Mouse (Mus musculus) layer of hippocampus, postnatal 25 days (tissue): ENCODE results near the gene F13b. TPM values are rescaled to one million over a fixed set of nuclear protein-coding genes. Genes with fewer than 3 reads are reported as not detected.

Experiments used
- DNase-seq, 2 experiments: peaks; one replicate each; pipeline ENCODE4 v3.0.0; 2022; ENCODE audit warnings: mixed read lengths in 2 of 2, low spot score in 1 of 2; ENCODE audit errors: extremely low spot score in 1 of 2
- total RNA-seq, 2 experiments: library from RNA; stranded (reverse); gene quantifications; 2 replicates each; pipeline ENCODE4 v1.2.3; 2021

The F13b gene
- not detected for total RNA-seq

DNA sequence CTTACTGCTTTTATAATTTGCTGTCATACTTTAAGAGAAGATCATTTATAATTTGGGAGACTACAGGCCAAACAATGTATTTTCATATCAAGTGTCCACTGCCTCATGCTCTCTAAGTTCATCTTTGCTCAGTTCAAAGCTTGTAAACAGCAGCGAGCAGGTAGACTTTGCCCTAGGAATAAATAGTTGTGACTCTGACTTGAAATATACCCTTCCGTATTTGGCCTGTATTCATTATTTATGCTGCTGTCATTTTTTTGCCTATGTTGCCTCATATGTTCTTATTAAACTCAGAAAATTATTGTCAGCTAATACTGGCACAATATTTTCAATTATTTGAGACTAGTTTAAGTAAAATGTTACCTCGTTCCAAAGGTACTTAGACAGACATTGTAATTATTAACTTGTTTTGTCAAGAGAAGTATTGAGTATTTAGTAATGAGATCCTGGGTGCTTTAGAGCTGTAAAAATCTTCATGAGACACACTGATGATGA lies at the start of gene F13b:
TSS of gene F13b (plus strand) at position 445 of the 495 bp plus-strand sequence.
- DNase-seq, result no peak

DNA sequence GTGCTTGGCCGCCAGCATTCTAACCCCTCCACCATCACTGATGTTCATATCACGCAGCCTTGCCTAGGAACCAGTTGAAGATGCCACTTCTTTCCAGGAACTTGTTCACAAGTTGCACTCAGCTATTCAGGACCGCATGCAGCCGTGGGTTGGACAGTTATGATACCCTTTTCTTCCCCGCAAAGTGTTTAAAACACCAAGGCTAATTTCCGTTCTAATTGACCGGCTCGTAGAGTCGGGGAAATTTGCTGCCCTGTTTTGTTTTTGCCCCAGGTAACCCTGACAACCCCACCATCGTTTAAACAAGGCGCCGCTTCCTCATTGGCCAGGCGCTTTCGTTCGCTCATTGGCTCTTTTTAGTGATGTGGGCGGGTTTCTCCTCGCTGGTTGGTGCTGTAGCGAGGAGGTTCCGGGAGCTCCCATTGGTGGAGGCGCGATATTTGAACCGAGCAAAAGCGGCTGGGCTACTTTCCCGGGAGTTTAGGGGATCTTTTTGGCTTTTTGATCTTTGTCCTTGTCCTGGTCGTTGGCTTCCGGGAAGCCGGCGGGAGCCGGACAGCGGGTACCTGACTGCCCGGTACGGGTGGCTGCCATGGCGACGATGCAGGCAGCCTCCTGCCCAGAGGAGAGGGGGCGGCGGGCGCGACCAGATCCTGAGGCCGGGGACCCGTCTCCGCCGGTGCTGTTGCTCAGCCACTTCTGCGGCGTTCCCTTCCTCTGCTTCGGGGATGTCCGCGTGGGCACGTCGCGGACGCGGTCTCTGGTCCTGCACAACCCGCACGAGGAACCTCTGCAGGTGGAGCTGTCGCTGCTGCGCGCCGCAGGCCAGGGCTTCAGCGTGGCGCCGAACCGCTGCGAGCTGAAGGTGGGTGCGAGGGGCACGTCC lies 46.9 kb upstream of the F13b start, which contains the start of gene Aspm:
TSS of gene Aspm (plus strand) at position 433 of the 886 bp plus-strand sequence.
- peak; percentile 61 to 70 for DNase-seq

DNA sequence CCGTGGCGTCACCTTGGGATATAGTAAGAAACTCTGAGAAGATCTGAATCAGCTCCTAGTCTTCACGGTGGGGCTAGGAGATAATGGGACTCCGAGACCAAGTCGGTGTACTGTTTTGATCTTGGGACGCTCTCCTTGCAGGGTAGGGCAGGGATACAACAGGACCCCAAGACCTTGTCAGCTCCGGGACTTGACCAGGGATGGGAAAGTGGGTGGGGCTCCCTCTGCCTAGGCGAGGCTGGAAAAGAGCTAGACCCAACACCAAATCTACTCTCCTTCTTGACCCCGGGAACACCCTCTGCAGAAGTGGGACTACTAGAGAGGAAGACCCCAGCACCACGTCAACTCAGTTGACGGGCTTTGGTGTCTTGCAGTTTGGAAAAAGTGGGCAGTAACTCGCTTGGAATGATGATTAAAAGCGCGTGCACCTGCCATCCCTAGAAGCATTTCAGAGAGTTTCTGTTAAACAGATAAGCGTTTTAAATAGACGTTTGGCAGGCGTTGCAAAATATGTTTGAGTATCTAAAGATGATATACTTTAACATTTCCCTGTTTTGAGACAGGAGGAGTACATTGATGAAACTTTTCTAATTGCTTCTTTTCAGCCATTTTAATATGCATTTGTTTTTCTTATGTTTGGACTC lies 46.2 kb upstream of the F13b start:
- DNase-seq, result no peak

DNA sequence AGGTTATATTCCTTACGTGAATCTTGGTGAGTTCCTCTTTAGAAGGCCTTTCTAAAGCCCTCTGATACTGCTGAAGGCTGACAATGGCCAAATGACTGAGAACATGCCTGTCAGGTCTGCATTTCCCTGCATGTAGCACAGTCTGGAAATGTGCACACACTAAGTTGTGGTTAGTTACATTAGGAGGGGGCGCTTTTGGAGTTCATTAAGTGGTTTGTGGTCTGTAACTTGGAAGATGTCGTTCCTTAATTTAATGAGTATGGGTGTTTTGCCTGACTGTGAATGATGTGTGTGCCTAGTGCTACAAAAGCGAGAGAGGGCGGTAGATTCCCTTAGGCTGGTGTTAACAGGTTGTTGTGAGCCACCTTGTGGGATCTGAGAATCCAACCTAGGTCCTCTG lies 40.7 kb upstream of the F13b start:
- DNase-seq, result no peak

DNA sequence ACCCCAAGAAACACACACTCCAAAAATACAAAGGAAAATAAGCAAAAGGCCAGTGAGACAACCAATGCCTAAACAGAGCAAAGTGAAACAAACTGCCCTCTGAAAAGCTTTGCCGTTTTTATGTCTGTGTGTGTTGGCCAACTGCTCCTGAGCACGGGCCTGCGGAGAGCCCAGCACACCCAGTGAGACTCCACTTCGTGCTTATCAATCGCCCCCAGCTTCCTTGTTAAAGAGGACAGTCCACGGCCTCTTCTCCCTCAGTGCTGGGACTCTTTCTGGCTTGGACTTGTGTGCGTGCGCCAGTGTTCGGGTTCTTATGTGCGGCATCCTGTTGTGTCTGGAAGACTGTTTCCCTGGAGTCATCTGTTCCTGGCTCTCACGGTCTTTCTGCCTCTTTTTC lies 35.6 kb upstream of the F13b start:
- DNase-seq, result no peak

DNA sequence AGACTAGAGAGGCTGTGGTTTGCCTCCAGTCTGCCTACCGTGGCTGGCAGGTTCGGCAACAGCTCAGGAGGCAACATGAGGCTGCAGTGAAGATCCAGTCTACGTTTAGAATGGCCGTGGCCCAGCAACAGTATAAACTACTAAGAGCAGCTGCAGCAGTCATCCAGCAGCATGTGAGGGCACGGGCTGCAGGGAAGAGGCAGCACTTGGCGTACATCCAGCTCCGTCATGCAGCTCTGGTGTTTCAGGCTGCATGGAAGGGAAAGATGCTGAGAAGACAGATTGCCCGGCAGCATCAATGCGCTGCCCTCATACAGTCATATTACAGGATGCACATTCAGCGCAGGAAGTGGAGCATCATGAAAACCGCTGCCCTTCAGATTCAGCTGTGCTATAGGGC lies 22.6 kb upstream of the F13b start:
- DNase-seq, result peak in 1 of 2 experiments; percentile 24

DNA sequence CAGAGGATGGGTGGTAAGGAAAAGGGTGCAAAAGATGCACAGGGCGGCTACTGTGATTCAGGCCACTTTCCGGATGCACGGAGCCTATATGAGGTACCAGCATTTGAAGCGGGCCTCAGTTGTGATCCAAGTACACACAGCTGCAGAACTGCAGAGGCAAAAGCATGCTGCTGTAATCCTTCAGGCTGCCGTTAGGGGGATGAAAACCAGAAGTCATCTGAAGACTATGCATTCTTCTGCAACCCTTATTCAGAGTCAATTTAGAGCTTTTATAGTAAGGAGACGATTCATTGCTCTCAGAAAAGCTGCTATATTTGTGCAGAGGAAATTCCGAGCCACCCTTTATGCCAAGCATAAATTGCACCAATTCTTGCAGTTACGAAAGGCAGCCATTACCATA lies 21.3 kb upstream of the F13b start:
- DNase-seq, result no peak

DNA sequence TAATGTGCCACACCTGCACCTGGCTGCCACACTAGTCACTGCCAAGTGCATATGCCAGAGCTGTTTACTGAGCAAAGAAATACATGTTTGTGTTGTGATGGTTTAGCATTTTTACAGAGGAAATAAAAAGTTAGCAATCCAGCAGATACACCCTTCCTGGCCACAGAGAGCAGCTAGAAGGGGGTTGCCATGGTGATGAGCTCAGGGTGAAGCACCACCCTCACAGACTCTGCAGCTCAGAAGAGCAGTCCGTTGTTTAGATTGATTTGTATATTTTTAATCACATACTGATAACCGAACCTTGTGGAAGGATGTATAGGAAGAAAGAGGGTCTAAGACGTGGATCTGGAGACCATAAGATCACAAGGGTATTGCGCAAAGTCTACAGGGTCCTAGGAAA lies 20.4 kb upstream of the F13b start:
- no peak for DNase-seq

DNA sequence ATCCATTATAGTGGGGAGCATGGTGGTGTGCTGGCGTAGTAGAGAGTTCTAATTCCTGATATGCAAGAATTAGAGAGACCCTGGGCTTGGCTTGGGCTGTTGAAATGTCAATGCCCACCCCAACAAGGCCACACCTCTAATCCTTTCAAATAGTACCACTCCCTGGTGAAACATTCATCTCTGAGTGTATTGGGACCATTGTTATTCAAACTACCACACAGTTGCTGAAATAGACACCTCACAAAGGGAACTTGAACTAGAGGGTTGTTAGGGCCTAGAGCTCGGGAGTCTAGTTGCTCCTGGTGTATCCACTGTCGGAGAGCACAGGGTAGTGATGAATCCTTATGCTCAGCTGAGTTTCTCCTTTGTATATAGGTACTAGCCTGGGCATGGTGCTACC lies 6.9 kb upstream of the F13b start:
- DNase-seq, result no peak

DNA sequence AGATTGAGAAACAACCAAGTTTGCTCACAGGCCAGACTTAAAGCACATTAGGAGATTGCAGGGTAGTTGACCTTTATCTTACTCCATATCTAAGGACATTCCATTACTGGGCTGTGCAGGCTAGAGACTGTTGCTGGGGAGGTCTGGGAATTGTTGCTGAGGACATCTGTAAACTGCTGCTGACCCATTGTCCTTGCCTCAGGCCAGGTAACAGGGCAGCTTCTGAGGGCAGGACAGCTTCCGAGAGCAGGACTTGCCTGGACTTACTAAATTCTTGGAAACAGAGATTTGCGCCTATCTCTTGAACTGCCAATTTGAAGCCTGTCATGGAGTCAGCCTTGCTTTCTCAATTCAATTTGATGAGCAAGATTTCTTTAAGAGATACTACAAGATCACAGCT lies 6.1 kb upstream of the F13b start:
- no peak for DNase-seq

DNA sequence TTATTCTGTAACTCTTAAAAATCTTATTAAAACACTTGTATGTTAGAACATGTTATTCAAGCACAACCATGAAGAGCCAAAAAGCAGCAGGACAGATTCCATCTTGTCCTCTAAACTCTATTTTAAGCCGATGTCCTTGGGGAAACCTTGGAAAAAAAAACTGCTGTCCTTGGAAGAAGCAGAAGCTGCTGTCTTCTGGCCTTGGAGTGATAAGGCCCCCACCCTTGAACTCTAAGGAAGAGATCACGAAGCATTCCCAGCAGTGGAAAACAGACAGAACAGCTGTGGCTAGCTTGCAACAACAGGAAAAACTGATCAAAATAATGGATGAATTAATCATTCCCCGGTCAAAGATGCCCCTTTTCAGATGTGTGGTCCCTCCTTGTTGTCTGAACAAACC lies 5.3 kb upstream of the F13b start:
- DNase-seq, result no peak

DNA sequence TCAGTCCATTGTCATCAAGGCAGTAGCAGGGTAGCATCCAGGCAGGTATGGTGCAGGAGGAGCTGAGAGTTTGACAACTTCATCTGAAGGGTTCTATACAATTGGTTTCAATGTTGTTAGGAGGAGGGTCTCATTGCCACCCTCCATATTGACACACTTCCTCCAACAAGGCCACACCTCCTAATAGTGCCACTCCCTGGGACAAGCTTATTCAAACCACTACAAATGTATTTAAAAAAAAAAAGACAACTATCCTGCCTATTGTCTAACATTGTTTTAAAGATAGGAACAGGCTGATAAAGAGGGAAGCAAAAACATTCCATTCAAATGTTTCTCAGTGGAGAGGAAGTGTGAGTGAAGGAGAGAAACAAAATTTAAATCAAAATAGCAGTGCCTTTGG lies 1.8 kb upstream of the F13b start:
- no peak for DNase-seq

DNA sequence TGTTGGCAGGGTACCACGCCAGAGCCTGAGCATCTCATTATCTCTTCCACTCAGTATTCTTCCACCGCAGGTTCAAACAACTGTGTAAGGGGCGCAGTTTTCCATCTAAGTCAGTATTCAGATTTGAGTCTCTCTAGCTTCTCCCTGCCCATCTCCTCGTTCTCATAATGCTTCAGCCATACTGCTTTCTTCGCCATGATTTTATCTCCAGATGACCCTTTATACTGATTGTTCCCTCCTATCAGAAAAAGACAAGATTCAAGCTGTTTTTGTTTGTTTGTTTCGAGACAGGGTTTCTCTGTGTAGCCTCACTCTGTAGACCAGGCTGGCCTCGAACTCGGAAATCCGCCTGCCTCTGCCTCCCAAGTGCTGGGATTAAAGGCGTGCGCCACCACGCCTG lies 13.1 kb downstream of the F13b start:
- no peak for DNase-seq

DNA sequence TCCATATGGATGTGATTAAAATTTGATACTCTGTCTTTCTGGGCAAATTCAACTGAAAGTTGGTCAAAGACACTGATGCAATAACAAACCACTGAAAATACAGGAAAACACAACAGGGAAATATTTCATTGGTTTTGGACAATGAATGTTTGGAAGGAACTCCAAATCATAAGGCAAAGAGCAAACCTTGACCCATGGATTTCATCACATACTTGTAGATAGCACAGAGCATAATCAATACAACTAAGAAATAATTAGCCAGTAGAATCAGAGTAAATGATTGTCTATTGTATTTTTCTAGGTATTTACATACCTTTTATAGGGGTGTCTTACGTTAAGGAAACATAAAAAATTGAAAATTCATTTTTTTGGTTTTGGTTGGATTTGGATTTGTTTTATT lies 47.0 kb downstream of the F13b start:
- no peak for DNase-seq

DNA sequence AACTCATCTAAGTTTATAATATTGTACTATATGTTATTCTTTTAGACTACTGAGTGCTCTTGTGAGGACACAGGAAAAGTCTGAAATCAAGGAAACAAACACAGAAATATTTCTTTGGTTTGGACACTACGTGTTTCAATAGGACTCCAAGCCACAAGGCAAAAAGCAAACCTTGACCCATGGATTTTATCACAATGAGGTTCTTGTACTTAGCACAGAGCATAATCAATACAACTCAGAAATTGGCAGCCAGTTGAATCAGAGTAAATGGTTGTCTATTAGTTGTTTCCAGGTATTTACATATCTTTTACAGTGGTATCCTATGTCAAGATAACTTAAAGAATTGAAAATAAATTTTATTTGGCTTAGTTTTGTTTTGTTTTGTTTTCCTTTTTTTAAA lies 49.8 kb downstream of the F13b start:
- DNase-seq, result no peak

DNA sequence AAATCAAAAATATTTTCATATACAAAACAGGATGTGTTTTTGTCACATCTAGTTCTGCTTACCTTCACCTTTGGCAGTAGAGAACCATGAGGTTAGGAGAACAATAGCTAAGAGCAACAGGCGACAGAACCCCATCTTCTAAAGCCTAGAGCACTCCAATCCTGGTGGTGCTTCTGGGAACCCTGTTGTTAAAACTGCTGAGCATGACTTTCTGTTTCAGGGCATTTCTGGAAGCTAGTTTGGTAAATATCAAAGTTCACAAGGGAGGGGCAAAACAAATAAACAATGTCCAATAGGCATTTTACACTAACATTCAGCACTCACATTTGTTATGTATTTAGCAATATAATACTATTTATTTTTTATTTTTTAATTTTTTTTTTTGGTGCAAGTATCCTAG lies 58.5 kb downstream of the F13b start, which contains the start of gene Cfhr1:
TSS of gene Cfhr1 (minus strand) at position 249 of the 400 bp plus-strand sequence.
- no peak for DNase-seq

Other genes starting within 250 kb of the F13b start
- under 1 TPM; 0.57 to 0.61 TPM for gene Crb1, start 124.6 kb upstream of the F13b start, total RNA-seq
- 10 to 100 TPM; 29.2 to 30.5 TPM for gene Zbtb41, start 79.4 kb upstream of the F13b start, total RNA-seq
- gene Aspm, start 46.9 kb upstream of the F13b start, total RNA-seq, result under 1 TPM; 0.70 to 0.71 TPM
- gene Cfhr1, start 58.6 kb downstream of the F13b start, total RNA-seq, result not detected